Mouse (Mus musculus): ENCODE measurements around the gene Tmem144. TPM values are rescaled to one million over a fixed set of nuclear protein-coding genes. Genes with fewer than 3 reads are reported as not detected.

Tmem144 gene
- polyA plus RNA-seq, 2 experiments: 0.68 to 1.9 TPM

DNA sequence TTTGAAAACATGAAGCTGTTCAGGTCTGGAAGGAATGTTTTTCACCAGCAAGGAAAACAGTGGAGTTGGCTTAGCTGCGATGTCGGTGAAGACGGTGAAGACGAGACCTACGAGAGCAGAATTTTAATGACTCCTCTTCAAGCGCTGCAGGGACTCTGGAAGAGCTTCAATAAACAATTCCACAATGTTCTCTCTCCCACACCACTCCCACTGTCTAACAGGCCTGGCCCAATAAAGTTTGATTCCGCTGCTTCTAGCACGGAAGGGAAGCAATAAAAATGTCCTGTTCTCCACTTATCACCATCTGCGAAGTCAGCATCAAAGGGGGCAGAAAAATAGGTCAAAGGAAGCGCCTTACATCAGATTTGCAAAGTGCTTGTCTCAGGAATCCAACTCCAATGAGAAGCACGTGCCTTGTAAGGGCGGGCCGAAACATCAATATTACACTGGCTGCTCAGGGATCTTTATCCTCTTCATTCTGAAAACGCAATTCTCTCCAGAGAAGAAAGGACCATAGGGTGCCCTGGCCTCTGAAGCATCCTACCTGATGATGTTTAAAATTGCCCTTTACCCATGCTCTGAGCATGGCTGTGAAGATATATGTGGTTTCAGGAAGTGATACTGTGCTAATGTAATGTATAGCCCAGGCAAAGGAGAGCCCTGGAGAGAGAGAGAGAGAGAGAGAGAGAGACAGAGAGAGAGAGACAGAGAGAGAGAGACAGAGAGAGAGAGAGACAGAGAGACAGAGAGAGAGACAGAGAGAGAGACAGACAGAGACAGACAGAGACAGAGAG lies 34.2 kb downstream of the Tmem144 start:
- Histone ChIP-seq H3K4me3 (ENCODE audit: insufficient read depth in 1 of 2, low read depth in 2 of 2, low read length in 2 of 2) (no peak overlapping the region), H3K27ac (no peak overlapping the region), H3K4me2 (ENCODE audit: low read depth) (no peak overlapping the region), H3K27me3 (ENCODE audit: control insufficient read depth, insufficient read depth, low read length) (no peaks in the 10 kb centered on the region), H3K9ac (replicated peaks) (no peak overlapping the region), H3K4me1 (replicated peaks; ENCODE audit: control insufficient read depth in 2 of 2, insufficient read depth in 2 of 2, low read length in 1 of 2) (no peaks in the 10 kb centered on the region), H3K9me3 (ENCODE audit: control insufficient read depth, low read length) (no peaks in the 10 kb centered on the region), H3K36me3 (replicated peaks; ENCODE audit: control insufficient read depth, insufficient read depth, low read depth) (no peaks in the 10 kb centered on the region)
- no peak for TF ChIP-seq CTCF (IDR thresholded peaks at IDR 0.05; ENCODE audit: low read depth)
- no peak for TF ChIP-seq EP300 (IDR thresholded peaks at IDR 0.05; ENCODE audit: low read depth)
- WGBS (ENCODE audit: insufficient replicate concordance): 65% methylated on average over 14 of the region's 14 CpGs
- DNase-seq (ENCODE audit: low read depth in 3 of 3, low spot score in 3 of 3) (no peak), ATAC-seq (ENCODE audit: insufficient read depth) (no peak)

DNA sequence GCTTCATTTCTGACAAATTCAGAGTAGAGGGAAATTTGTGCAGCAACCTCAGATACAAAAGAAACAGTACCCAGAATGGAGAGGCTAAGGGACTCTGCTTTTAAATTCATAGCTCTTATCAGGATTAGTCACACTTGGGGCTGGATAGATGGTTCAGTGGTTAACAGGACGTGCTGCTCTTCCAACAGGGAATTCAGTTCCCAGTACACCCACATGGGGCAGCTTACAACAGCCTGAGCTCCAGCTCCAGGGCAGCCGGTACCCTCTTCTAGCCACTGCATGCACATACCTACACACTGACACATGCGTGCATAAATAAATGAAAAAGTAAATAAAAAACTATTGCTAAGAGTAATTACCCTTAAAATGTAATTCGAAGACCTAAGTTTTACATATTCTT lies 36.3 kb downstream of the Tmem144 start:
- ATAC-seq (ENCODE audit: insufficient read depth): no peak
- H3K9me3 ChIP-seq (ENCODE audit: control insufficient read depth, low read length): no peaks in the 10 kb centered on the region
- no peak for TF ChIP-seq EP300 (IDR thresholded peaks at IDR 0.05; ENCODE audit: low read depth)
- TF ChIP-seq CTCF (IDR thresholded peaks at IDR 0.05; ENCODE audit: low read depth): no peak
- H3K9ac ChIP-seq (replicated peaks): no peak overlapping the region
- H3K4me3 ChIP-seq (ENCODE audit: insufficient read depth in 1 of 2, low read depth in 2 of 2, low read length in 2 of 2): no peak overlapping the region
- no peak overlapping the region for H3K4me2 ChIP-seq (ENCODE audit: low read depth)
- DNase-seq (ENCODE audit: low read depth in 3 of 3, low spot score in 3 of 3): no peak
- H3K27ac ChIP-seq: no peak overlapping the region
- H3K4me1 ChIP-seq (replicated peaks; ENCODE audit: control insufficient read depth in 2 of 2, insufficient read depth in 2 of 2, low read length in 1 of 2): peaks cover 0 to 4% of the 10 kb centered on the region in 2 experiments; a peak in 2 of 4 replicates
- no peaks in the 10 kb centered on the region for H3K27me3 ChIP-seq (ENCODE audit: control insufficient read depth, insufficient read depth, low read length)
- 59% methylated on average over 4 of the region's 4 CpGs for WGBS (ENCODE audit: insufficient replicate concordance)
- H3K36me3 ChIP-seq (replicated peaks; ENCODE audit: control insufficient read depth, insufficient read depth, low read depth): no peaks in the 10 kb centered on the region

DNA sequence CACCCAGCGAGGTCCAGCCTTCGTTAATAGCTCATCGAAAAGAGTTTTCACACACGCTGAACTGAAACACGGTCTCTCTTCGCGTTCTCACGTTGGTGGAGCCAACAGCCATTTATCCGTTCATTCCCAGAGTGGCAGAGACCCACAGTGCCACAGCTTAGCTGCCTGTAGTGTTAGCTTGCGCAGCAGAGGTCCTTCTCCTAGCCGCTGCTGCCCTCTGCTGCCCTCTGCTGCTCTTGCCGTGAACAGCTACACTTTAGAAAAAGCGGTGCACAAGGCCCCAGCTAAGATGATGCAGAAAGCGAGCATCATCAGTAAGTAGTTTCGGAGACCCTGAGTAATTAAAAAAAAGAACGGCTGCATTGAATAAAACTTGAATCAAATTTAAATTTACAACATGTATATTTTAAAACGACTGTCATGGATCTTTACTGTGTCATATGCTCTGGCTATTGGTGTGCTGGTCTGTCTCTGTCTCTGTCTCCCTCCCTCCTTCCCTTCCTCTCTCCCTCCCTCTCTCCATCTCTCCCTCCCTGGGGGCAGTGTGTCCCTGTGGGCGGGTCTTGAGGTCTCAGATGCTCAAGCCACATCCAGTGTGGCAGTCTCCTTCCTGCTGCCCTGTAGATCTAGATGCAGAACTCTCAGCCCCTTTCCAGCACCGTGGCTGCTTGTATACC lies 38.6 kb downstream of the Tmem144 start:
- H3K4me3 ChIP-seq (ENCODE audit: insufficient read depth in 1 of 2, low read depth in 2 of 2, low read length in 2 of 2): no peak overlapping the region
- no peaks in the 10 kb centered on the region for H3K9me3 ChIP-seq (ENCODE audit: control insufficient read depth, low read length)
- no peak for TF ChIP-seq EP300 (IDR thresholded peaks at IDR 0.05; ENCODE audit: low read depth)
- TF ChIP-seq CTCF (IDR thresholded peaks at IDR 0.05; ENCODE audit: low read depth): peak; percentile 92
- ATAC-seq (ENCODE audit: insufficient read depth) (no peak), DNase-seq (ENCODE audit: low read depth in 3 of 3, low spot score in 3 of 3) (peak; percentile 18 to 25 (median 23))
- no peaks in the 10 kb centered on the region for H3K27me3 ChIP-seq (ENCODE audit: control insufficient read depth, insufficient read depth, low read length)
- 28% methylated on average over 19 of the region's 19 CpGs for WGBS (ENCODE audit: insufficient replicate concordance)
- H3K4me1 ChIP-seq (replicated peaks; ENCODE audit: control insufficient read depth in 2 of 2, insufficient read depth in 2 of 2, low read length in 1 of 2): peaks cover 0 to 4% of the 10 kb centered on the region in 2 experiments; a peak in 2 of 4 replicates
- no peak overlapping the region for H3K4me2 ChIP-seq (ENCODE audit: low read depth)
- no peak overlapping the region for H3K9ac ChIP-seq (replicated peaks)
- H3K27ac ChIP-seq: no peak overlapping the region
- no peaks in the 10 kb centered on the region for H3K36me3 ChIP-seq (replicated peaks; ENCODE audit: control insufficient read depth, insufficient read depth, low read depth)

DNA sequence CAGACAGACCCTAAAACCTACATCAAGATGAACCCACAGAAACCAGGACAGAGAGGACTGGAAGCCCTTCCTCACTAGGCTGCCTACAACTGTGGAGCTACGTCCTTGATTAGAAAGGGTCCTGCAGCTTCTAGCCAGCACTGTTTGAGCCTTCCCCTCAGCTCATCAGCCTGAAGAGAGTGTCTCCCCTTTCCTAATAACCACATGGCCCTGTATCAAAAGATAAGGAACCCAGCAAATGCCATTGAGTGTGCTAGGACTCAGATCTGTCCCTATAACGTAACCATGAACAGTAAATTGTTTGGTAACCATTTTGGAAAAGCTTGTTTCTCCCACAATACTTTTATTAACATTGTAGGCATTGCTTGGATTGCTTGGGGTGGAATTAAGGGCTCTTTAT lies 40.5 kb downstream of the Tmem144 start:
- ATAC-seq (ENCODE audit: insufficient read depth) (no peak; the same call in 1 of the 2 replicates), DNase-seq (ENCODE audit: low read depth in 3 of 3, low spot score in 3 of 3) (no peak)

DNA sequence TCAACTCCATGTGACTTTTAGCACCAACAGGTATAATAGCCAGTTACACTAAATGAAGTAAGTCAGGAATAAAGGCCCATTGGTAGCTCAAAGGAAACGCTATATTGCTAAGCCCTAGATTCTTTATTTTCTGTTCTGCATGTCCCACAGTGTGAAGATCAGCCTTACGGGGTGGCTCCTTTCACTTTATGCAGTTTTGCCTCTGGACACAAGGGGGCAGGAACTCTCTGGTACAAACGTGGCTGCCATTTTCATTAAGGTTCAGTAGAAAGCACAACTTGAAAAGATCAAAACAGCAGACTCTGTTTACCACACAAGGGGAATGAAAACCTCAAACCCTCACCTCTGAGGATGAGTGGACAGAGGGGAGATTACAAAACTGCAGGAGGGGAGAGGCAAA lies 40.9 kb downstream of the Tmem144 start:
- Histone ChIP-seq H3K36me3 (replicated peaks; ENCODE audit: control insufficient read depth, insufficient read depth, low read depth) (no peaks in the 10 kb centered on the region), H3K4me2 (ENCODE audit: low read depth) (no peak overlapping the region), H3K27ac (no peak overlapping the region), H3K9ac (replicated peaks) (no peak overlapping the region), H3K4me1 (replicated peaks; ENCODE audit: control insufficient read depth in 2 of 2, insufficient read depth in 2 of 2, low read length in 1 of 2) (peaks cover 0 to 4% of the 10 kb centered on the region in 2 experiments; a peak in 2 of 4 replicates), H3K4me3 (ENCODE audit: insufficient read depth in 1 of 2, low read depth in 2 of 2, low read length in 2 of 2) (no peak overlapping the region), H3K9me3 (ENCODE audit: control insufficient read depth, low read length) (no peaks in the 10 kb centered on the region), H3K27me3 (ENCODE audit: control insufficient read depth, insufficient read depth, low read length) (no peaks in the 10 kb centered on the region)
- 39% methylated on average over 3 of the region's 3 CpGs for WGBS (ENCODE audit: insufficient replicate concordance)
- no peak for TF ChIP-seq EP300 (IDR thresholded peaks at IDR 0.05; ENCODE audit: low read depth)
- TF ChIP-seq CTCF (IDR thresholded peaks at IDR 0.05; ENCODE audit: low read depth): peak; percentile 32; the same call in 1 of the 2 replicates
- DNase-seq (ENCODE audit: low read depth in 3 of 3, low spot score in 3 of 3) (no peak), ATAC-seq (ENCODE audit: insufficient read depth) (no peak)

More for the DNA sequence above, 40.5 kb downstream of the Tmem144 start:
- Histone ChIP-seq H3K4me1 (replicated peaks; ENCODE audit: control insufficient read depth in 2 of 2, insufficient read depth in 2 of 2, low read length in 1 of 2) (peaks cover 0 to 4% of the 10 kb centered on the region in 2 experiments; a peak in 2 of 4 replicates), H3K4me3 (ENCODE audit: insufficient read depth in 1 of 2, low read depth in 2 of 2, low read length in 2 of 2) (no peak overlapping the region), H3K27me3 (ENCODE audit: control insufficient read depth, insufficient read depth, low read length) (no peaks in the 10 kb centered on the region), H3K36me3 (replicated peaks; ENCODE audit: control insufficient read depth, insufficient read depth, low read depth) (no peaks in the 10 kb centered on the region), H3K9me3 (ENCODE audit: control insufficient read depth, low read length) (no peaks in the 10 kb centered on the region), H3K27ac (no peak overlapping the region), H3K9ac (replicated peaks) (no peak overlapping the region), H3K4me2 (ENCODE audit: low read depth) (no peak overlapping the region)
- TF ChIP-seq EP300 (IDR thresholded peaks at IDR 0.05; ENCODE audit: low read depth): no peak
- TF ChIP-seq CTCF (IDR thresholded peaks at IDR 0.05; ENCODE audit: low read depth): no peak
- WGBS (ENCODE audit: insufficient replicate concordance): 24% methylated on average over 2 of the region's 2 CpGs
